Mouse (Mus musculus) v-Abl transformed pro-B cells (cell line): ENCODE results near the gene Olfr92.
"Not testable (repeated sequence)": the region's sequence is repeated elsewhere in the genome, so short reads cannot be mapped to it uniquely, and the experiment has no call there.

Experiments used
- in situ Hi-C, 2 experiments: fragments of 400-800 bp; cut with MboI; formaldehyde crosslinking; loops; one replicate each; pipeline ENCODE4 v1.15.1; 2025; ENCODE audit not compliant: unreplicated experiment in 2 of 2

Olfr92 gene

GRCm38 (mm10) chr17:37119988-37120387 lies at the start of gene Olfr92:
Olfr92 (minus strand) TSS chr17:37120088.
- in situ Hi-C loops: no loop called here

DNA sequence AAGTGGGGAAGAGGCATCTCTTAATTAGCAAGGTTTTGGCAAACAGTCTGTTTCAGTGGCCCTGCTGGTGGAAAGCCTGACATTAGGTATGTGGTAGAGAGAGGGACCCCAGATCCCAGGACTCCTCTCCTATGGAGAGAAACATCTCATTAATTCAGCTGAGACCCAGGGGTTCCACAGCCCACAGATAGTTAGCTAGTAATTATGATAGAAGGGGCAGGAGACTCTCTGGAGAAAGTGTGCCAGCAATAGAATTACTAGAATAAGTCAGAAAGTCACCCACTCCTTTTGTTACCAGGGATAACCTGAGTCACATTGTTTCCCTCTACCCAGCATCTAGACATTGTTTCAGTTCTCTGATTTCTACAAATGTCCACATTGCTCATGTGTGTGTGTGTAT lies 41.5 kb upstream of the Olfr92 start, which contains the start of gene Olfr93:
TSS of gene Olfr93 (minus strand) at position 101 of the 400 bp plus-strand sequence.
- in situ Hi-C loops: no loop called here

- in situ Hi-C loops: not testable (repeated sequence)
Observed at GRCm38 (mm10) chr17:37131366-37131765, 11.5 kb upstream of the Olfr92 start.

GRCm38 (mm10) chr17:37098178-37098577 lies 21.7 kb downstream of the Olfr92 start, which contains the start of gene Olfr91:
Olfr91 (minus strand) TSS chr17:37098278.
- in situ Hi-C loops: no loop called here

DNA sequence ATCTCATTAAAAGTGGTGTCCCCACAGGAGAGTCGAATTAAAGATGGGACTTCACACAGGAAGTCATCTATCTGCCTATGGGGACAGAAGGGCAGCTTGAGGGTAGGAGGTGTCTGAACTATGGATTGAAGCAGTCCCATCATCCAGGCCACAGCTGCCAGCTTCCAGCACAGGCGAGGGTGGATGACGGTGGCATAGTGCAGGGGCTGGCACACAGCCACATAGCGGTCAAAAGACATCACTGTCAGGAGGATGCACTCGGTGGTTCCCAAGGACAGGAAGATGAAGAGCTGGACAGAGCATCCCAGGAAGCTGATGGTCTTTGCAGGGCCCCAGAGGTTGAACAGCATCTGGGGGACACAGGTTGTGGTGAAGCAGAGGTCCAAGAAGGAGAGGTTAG lies 26.6 kb downstream of the Olfr92 start:
- in situ Hi-C loops: no loop called here

- in situ Hi-C loops: no loop called here
Observed at GRCm38 (mm10) chr17:37092198-37092597, 27.7 kb downstream of the Olfr92 start.

DNA sequence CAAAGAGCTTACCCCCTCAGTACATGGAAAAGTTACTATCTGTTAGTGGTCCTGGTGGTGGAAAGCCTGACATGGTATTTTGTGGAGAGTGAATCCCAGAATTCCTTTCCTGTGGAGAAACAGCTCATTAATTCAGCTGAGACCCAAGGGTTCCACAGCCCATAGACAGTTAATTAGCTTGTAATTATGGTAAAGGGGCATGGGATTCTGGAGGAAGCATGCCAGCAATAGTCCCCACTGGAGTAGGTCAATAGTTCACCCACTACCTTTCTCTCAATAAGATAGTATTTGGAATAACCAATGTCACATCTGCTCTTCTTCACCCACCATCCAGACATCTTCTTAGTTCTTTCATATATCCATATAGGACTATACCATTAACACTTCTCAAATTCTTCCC lies 31.5 kb downstream of the Olfr92 start, which contains the start of gene Olfr90:
TSS of gene Olfr90 (minus strand) at position 101 of the 400 bp plus-strand sequence.
- in situ Hi-C loops: no loop called here

GRCm38 (mm10) chr17:37085545-37085944 lies 34.3 kb downstream of the Olfr92 start:
- in situ Hi-C loops: no loop called here

DNA sequence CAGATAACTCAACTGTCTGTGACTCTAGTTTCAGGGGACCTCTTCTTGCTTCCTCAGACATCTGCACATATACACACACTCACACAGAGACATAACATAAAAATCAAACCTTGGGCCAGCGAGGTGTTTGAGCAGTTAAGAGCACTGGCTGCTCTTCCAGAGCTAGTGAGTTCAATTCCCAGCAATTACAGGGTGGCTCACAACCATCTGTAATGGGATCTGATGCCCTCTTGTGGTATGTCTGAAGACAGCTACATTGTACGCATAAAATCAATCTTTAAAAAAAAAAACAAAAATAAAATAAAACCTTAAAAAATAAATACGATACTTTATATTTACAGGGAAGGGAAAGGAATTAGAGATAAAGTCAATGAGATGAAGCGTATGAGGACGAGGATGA lies 35.3 kb downstream of the Olfr92 start:
- in situ Hi-C loops: loop anchor here in 1 of 2 experiments (5.0 kb wide), 1 partner anchor 118 kb away; the partner anchor contains the start of gene Olfr94

DNA sequence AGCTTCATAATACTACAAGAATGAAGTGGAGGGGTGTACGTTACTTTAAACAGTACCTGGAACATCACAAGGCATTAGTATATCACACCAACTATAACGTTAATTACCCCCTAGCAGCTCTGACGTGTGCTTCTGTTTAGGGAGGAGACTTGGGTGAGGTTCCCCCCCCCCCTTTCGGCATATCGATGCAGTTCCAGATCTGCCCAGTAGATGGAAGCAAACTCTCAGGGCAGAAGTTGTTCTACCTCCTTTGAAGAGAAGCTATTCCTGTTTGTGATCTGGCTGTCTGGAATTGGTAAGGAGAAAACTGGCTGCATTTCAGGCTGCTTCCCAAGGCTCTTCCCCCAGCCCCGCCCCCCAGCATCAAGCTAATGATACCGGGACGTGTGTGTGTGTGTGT lies 36.6 kb downstream of the Olfr92 start:
- in situ Hi-C loops: loop anchor here in 1 of 2 experiments (5.0 kb wide), 1 partner anchor 119 kb away; the partner anchor contains the start of gene Olfr94

GRCm38 (mm10) chr17:37081659-37082058 lies 38.2 kb downstream of the Olfr92 start:
- in situ Hi-C loops: loop anchor here in 1 of 2 experiments (5.0 kb wide), 1 partner anchor 121 kb away; the partner anchor contains the start of gene Olfr94

GRCm38 (mm10) chr17:37080119-37080518 lies 39.8 kb downstream of the Olfr92 start:
- in situ Hi-C loops: loop anchor here in 1 of 2 experiments (5.0 kb wide), 1 partner anchor 122 kb away; the partner anchor contains the start of gene Olfr94

- in situ Hi-C loops: loop anchor here in 1 of 2 experiments (5.0 kb wide), 1 partner anchor 123 kb away; the partner anchor contains the start of gene Olfr94
Observed at GRCm38 (mm10) chr17:37078990-37079389, 40.9 kb downstream of the Olfr92 start.

DNA sequence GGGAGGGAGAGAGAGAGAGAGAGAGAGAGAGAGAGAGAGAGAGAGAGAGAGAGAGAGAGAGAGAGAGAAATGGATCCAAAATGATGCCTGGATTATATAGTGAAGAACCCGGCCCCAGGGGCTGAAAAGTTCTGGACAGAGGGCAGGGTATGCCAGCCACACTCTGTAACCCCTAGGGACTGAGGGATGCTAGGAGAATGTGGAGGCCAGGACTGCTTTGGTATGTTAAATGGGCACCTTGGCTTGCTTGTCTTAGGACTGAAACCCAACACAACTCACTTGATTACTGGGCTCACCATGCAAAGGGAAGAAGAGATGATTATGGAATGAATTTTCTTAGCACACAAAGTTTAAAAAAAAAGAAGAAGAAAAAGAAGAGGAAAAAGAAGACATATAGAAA lies 41.7 kb downstream of the Olfr92 start:
- in situ Hi-C loops: loop anchor here in 1 of 2 experiments (5.0 kb wide), 1 partner anchor 124 kb away; the partner anchor contains the start of gene Olfr94

- in situ Hi-C loops: loop anchor here in 1 of 2 experiments (5.0 kb wide), 1 partner anchor 127 kb away; the partner anchor contains the start of gene Olfr94
Observed at GRCm38 (mm10) chr17:37075766-37076165, 44.1 kb downstream of the Olfr92 start.

- in situ Hi-C loops: loop anchor here in 1 of 2 experiments (5.0 kb wide), 1 partner anchor 127 kb away; the partner anchor contains the start of gene Olfr94
Observed at GRCm38 (mm10) chr17:37075181-37075580, 44.7 kb downstream of the Olfr92 start.

- in situ Hi-C loops: no loop called here
Observed at GRCm38 (mm10) chr17:37072730-37073276, 47.1 kb downstream of the Olfr92 start.

GRCm38 (mm10) chr17:37072080-37072729 lies 47.7 kb downstream of the Olfr92 start:
- in situ Hi-C loops: no loop called here

- in situ Hi-C loops: no loop called here
Observed at GRCm38 (mm10) chr17:37070121-37070520, 49.8 kb downstream of the Olfr92 start.

DNA sequence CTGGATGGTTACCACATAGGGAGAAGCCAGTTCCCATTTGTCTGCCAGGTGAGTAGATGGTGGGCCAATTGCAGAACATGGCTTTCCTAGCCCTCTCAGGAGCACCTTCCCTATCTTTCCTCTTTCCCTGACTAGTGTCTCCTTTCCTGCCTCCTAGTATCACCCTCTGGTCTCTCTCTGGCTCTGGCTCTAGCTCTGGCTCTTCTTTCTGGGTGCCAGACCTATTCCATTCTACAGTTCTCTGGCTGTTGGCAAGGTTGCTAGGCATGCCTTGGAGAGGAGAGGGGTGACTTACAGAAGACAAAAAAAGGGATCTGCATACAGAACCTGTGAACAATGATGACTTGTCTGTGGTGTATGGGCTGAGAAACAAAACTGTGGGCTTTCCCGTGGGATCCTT lies 52.0 kb downstream of the Olfr92 start:
- in situ Hi-C loops: no loop called here

- in situ Hi-C loops: no loop called here
Observed at GRCm38 (mm10) chr17:37065993-37066392, 53.9 kb downstream of the Olfr92 start.
